Mouse (Mus musculus): ENCODE data around the gene Vipr1.

Vipr1 gene

GRCm38 (mm10) chr9:121718070-121718705 is 75.7 kb downstream of the Vipr1 start:
- no peak for DNase-seq (ENCODE audit: low spot score in 2 of 2)

- DNase-seq (ENCODE audit: low spot score in 2 of 2) = peak; percentile 92 to 94
Measured at GRCm38 (mm10) chr9:121718792-121719318, 76.3 kb downstream of the Vipr1 start, which contains the start of gene Nktr. Nktr (plus strand) TSS chr9:121719169.

- DNase-seq (ENCODE audit: low spot score in 2 of 2) = no peak
Measured at GRCm38 (mm10) chr9:121719347-121720331, 77.1 kb downstream of the Vipr1 start.

Measured in spleen, postnatal 14 days (tissue).